Mouse (Mus musculus) gastrocnemius, postnatal 14 days (tissue): ENCODE measurements around the gene Zpbp2. TPM values are rescaled to one million over a fixed set of nuclear protein-coding genes. Genes with fewer than 3 reads are reported as not detected.
"Not testable (repeated sequence)": the region's sequence is repeated elsewhere in the genome, so short reads cannot be mapped to it uniquely, and the experiment has no call there.

ENCODE experiments used
- DNase-seq: peaks from one replicate; pipeline ENCODE4 v3.0.0; 2021; ENCODE audit warnings: mixed read lengths
- intact Hi-C: fragments of 180-260 bp; cut with DNase I; formaldehyde crosslinking; loops from one replicate; pipeline ENCODE4 v1.15.1; 2025; ENCODE audit warnings: low total_unique reads
- total RNA-seq, 2 experiments: library from RNA; stranded (reverse); gene quantifications; 2 replicates each; pipeline ENCODE4 v1.2.3; 2021

The Zpbp2 gene
- total RNA-seq, 2 experiments from 2014 or later, result not detected

DNA sequence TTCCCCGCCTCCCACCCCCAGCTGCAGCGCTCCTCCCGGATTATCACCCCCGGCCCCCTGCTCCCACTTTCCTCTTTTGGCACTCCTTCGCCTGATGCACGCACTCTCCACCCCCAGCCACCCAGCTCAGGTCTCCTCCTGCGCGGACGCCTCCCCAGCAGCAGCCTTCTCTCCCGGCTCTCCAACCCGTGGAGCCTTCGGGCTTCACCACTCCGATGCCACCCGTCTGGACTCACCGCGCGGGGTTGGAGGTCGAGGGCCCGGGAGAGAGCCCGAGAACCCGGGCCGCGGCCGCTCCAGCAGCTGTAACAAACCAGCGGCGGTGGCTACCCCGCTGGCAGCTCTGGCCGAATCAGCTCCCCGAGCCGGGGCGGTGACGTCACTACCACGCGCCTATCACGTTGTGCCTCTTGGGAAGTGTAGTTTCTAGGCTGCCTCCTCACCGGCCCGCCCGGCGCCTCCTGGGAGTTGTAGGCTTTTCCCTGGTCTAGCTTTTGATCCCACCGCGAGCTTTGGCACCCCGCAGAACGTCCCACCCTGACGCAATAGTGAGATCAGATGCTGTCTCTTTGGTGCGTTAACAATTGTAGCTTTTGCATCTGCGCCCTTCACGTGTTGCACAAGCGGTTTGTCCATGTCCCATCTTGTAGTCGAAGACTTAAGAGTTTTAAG lies 36.1 kb downstream of the Zpbp2 start, which contains the start of gene Ormdl3:
Gene Ormdl3, minus strand, starts transcription at position 477 of the 672 bp plus-strand sequence.
- intact Hi-C loops, result no loop called here

DNA sequence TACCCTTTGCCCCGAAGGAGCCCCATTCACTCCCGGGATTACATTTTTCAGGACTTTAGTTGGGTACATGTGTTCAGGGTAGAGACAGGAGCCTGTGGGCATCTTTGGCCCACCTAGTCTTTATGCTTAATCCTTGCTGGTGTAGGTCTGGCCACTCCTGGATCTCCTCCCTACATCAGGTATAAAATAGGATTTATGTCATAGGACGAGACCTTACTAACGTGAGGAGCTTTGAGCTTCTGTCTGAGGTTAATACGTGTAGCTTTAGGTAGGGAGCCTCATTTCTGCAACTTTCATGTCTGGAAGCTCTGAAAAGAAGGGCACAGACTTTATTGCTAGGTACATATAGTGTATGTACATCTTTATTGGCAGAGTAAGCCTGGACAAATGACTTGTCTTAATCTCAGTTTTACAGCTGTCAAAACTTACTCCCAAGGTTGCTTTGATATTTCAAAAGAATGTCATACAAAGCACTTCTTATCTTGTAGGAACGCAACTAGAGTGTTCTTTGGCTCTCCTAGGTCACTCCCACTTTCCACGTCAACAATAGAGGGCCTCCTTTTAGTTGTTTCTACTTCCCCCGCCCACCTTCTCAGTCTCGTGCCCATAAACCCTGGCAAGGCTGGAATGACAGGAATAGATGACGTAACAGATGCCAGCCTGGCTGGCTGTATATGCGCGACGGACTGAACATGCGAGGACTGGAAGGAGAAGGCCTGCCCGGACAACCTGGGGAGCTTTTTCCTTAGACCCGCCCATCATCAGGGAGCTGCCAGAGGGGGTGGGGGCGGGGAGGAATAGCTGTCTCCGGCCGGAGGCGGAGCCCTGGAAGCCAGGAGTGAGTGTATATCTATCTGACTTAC lies 37.0 kb downstream of the Zpbp2 start:
- intact Hi-C loops, result no loop called here
- peak; percentile 59 for DNase-seq

More for the DNA sequence above, 36.1 kb downstream of the Zpbp2 start, which contains the start of gene Ormdl3:
- DNase-seq, result peak; percentile 99

DNA sequence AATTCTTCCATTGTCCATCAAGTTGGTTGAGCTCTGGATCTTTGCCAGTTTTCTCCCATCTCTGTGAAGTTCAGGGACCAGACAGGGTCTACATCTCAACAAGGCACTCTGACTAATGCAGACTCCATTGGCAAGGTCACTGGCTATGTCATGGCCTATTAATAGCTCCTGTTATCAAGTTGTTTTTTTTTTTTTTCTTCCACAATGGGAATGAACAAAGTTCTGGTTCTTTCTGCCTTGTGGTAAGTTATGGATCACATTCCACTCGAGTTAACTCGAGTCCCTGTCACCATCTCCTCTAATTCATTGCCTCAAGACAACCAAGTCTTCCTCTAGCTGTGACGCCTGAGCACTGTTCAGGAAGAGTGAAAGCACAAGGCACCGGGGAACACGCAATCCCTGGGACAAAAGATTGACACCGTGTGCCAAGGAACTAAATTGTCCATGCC lies 38.0 kb downstream of the Zpbp2 start:
- intact Hi-C loops, result no loop called here

DNA sequence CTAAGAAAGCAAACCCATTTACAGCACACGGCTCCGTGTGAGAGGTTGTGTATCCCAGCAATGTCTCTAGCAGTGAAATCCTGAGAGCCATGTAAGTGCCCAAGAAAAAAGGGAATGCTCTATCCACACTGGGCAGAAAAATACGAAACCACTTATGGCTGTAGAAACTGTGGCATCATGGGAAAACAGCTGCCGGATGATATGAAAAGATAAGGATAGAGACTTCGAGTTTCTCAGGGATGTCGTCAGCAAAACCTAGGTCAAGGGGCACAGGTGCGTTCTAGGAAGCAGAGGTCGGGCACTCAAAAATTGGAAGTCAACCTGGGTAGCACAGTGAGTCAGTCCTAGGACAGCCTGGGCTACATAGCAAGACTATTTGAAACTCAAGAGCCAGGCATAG lies 38.4 kb downstream of the Zpbp2 start:
- no peak for DNase-seq
- intact Hi-C loops, result no loop called here

More for the DNA sequence above, 38.0 kb downstream of the Zpbp2 start:
- DNase-seq, result no peak

DNA sequence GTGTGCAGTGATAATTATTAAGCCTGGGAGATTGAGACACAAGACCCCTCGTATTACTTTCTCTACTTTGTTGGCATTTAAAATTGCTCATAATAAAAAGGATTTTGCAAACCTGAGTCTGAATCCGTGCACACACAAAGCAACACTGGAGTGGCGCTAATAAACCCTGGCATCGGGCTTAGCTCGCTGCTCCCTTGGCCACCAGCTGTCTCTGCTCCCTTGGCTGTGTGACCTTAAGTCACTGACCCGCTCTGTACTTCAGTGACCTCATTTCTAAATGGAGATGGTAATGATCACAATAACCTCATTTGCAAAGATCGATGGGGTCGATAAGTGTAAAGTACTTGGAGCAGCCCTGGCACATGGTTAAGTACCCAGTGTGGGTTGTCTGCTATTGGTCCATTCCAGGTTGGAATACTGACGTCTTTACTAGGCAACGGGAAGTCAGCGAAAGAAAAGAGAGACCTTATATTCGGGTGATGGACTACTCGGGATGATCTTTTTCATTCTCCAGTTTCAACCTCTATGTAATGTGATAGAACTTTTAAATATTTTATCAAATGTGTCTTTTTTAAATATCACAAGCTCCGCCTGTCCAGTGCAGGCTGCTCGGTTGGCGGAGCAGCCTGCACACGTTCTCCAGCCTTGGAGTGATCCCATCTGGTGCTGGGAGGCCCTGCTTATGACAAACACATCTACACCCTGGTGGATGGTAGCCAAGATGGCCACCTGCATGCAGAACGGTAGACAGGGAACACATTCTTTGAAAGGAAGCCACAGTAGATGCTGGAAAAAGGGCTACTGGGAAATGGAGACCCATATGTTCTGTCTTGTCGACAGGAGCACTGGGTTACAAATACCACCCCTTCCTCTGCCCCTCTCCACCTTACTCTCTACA lies 39.9 kb downstream of the Zpbp2 start:
- intact Hi-C loops, result no loop called here
- no peak for DNase-seq

DNA sequence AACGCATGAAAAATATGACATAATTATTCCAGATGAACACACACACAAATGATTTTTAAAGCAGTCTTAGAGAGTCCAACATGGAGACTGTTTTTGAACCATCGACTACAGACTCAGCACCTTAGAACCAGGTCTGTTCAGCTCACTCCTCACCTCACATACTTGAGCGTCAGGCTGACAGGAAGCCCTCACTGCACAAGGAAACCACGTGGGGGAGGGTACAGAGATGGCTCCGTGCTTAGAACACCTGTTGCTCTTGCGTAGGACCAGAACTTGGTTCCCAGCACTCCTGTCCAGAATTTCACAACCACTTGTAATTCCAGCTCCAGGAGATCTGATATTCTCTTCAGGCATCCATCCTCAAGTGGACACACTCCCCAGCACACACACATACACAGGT lies 44.1 kb downstream of the Zpbp2 start:
- DNase-seq, result no peak
- intact Hi-C loops, result loop anchor here (5.0 kb wide), 1 partner anchor 43 kb away; the partner anchor contains the start of gene Zpbp2

DNA sequence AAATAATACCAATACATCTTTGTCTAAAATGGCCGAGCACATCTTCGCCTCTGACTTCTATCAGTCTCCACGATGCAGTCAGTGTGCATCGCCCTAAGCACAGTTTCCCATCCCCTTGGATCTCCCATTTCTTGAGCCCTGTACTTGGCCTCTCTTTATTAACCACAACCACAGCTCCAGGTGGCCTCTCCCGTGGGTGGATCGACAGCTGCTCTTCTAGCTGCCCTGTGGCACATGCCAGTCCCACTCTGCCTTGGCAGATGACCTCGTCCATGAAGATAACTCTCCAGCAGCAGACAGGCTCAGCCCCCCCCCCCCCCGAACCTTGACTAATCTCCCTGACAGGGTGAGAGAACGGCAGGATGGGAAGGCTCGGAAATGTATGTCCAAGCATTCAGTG lies 44.6 kb downstream of the Zpbp2 start:
- no peak for DNase-seq
- intact Hi-C loops, result loop anchor here (5.0 kb wide), 1 partner anchor 43 kb away; the partner anchor contains the start of gene Zpbp2

DNA sequence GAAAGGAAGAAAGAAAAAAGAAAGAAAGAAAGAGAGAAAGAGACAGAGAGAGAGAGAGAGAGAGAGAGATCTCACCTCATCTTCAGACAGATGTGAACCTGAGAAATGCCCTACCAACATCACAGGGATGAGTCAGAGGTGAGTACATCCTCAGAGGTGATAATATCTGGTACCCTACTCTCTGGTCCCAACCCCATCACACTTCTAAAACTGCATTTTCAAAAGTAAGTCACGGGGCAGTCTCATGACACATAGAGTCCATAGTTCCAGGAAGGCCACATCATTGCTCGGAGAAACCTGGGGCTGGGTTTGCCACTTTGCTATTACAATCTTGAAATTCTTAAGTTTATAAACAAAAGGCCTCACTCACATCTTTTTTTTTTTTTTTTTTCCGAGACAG lies 45.1 kb downstream of the Zpbp2 start:
- no peak for DNase-seq
- intact Hi-C loops, result loop anchor here (5.0 kb wide), 1 partner anchor 44 kb away; the partner anchor contains the start of gene Zpbp2

DNA sequence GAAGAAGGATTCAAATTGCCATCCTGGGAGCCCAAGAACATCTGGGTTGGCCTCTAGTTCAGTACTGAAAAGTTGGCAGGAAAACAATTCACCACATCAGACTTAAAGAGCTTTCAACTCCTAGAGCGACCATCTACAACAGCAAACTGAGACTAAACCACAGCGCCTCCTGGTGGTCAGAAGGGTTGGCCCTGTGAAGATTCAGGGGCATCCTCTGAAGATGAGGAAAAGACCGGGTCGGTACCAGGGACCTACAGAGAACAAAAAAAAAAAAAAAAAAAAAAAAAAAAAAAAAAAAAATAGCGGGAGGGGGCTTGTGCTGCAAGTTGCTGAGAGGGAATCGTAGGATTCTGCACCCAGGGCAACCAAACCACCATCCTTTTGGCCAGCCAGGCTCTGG lies 46.5 kb downstream of the Zpbp2 start:
- peak; percentile 42 for DNase-seq
- intact Hi-C loops, result loop anchor here (5.0 kb wide), 1 partner anchor 45 kb away; the partner anchor contains the start of gene Zpbp2

DNA sequence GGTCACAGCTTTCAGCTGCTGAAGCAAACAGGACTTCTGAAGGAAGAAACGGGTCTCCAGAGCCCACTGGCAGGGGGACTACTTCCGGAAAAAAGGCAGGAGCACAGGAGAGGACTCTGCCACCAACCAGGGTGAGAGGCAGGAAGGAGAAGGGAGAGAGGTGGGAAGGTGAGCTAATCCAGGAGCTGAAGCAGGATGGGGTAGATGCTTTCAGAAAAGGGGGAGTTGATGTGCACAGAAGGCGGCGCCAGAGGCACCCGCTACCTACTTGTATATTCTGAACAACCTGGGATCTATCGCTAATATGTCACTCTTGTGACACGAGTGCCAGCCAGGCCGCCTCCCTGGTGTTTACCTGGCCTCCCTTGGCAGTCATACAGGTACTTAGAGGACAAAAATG lies 47.1 kb downstream of the Zpbp2 start, which contains the start of gene Lrrc3c:
Gene Lrrc3c, plus strand, starts transcription at position 301 of the 400 bp plus-strand sequence.
- DNase-seq, result no peak
- intact Hi-C loops, result loop anchor here (5.0 kb wide), 1 partner anchor 46 kb away; the partner anchor contains the start of gene Zpbp2

DNA sequence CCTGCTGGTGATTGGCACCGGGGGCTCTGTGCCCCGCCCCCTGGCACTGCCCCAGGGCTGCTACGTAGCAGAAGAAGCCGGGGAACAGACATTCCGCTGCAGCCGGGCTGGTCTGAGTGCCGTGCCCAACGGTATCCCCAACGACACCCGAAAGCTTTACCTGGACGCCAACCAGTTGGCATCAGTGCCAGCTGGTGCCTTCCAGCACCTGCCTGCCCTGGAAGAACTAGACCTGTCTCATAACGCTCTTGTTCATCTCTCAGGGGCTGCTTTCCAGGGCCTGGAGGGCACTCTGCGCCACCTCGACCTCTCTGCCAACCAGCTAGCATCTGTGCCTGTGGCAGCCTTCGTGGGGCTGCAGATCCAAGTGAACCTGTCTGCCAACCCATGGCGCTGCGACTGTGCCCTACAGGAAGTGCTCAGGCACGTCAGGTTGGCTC lies 48.0 kb downstream of the Zpbp2 start:
- DNase-seq, result no peak
- intact Hi-C loops, result loop anchor here (5.0 kb wide), 1 partner anchor 47 kb away; the partner anchor contains the start of gene Zpbp2

DNA sequence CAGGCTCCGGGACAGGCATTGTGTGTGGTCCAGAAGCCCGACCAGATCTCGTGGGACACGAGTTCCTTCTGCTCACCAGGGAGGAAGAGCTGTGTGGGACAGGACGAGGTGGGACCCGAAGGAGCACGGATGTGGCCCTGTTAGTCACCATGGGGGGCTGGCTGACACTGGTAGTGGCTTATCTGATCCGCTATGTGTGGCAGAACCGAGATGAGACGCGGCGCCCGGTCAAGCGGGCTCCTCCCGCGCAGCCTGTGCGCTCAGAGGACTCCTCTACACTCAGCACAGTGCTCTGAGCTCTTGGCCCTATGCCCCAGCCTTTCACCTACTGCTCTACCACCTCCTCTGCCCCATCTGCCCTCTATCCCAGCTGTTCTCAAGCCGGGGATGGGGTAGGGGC lies 48.4 kb downstream of the Zpbp2 start:
- intact Hi-C loops, result loop anchor here (5.0 kb wide), 1 partner anchor 47 kb away; the partner anchor contains the start of gene Zpbp2
- no peak for DNase-seq

DNA sequence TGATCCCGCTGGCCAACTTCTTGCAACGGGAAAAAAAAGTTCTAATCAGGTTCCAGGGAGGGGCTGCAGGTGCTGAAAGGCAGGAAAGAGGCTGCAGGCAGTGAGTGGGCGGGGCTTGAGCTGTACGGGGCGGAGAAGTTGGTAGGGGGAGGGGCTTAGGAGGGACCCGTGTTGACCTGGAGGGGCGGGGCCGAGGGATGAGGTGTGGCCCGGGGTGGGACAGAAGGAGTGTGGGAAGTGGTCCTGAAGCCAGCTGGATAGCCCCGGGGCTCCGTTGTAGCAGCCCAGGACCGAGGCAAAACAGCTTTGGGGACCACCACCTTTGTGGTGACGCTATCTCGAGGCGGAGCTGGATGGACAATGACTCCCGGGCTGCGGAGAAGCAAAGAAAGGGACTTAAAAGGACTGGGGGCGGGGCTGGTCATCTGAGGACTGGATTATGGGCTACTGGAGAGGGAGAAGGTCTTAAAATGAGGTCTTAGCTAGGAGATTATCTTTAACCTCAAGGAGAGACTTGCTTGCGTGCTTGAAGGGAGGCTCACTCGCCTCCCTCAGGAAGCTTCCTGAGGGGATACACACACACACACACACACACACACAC lies 51.3 kb downstream of the Zpbp2 start:
- no peak for DNase-seq
- intact Hi-C loops, result loop anchor here (10.0 kb wide), 1 partner anchor 53 kb away; no protein-coding TSS in a partner anchor

DNA sequence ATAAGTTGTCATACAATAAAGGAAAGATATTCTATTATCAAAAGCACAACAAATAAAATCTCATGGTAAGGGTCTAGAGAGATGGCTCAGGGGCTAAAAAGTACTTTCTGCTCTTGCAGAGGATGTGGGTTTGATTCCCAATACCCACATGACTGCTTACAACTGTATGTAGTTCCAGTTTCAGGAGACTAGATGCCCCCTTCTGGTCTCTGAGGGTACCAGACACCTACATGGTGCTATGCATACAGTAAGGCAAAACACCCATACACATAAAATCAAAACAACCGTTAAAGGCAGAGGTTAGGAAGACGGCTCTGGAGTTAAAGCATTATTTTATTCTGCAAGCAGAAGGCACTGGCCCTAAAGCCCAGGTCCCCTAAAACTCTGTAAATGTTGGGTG lies 53.1 kb downstream of the Zpbp2 start:
- DNase-seq, result no peak
- intact Hi-C loops, result loop anchor here (10.0 kb wide), 1 partner anchor 51 kb away; no protein-coding TSS in a partner anchor

DNA sequence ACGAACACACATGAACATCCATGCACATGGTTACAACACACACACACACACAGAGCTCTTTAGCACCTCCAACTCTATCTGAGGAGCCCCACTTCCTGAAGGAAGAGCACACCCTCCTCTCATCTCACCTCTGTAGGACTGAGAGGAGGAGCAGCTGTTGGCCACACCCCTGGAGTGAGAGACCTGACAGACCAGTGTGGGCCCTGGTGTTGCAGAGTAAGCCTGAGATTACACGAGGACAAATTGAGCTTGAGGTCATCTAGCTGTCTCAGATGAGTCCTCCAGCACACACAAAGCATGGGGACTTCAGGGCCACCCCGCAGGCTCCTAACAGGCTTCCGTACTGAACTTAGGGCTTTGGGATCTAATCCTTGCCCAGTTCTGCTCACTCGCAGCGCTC lies 54.0 kb downstream of the Zpbp2 start:
- DNase-seq, result not testable (repeated sequence)
- intact Hi-C loops, result loop anchor here (10.0 kb wide), 1 partner anchor 50 kb away; no protein-coding TSS in a partner anchor

DNA sequence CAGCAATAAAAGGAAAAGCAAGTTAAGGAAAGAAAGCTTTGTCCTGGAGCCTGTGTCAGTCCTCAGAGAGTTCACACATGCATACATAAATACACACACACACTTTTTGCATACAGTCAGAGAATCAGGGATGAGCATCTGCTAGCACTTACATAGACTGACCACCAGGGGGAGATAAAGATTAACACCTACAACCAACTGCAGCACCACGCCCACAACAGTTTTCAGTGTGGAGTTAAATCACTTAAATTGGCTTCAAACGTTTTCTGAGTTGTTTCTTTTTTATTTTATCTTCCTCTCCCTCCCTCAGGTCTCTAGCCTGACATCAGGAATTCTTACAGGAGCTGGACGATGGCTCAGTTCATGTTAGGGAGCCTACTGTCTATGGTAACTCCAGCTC lies 55.9 kb downstream of the Zpbp2 start:
- no peak for DNase-seq
- intact Hi-C loops, result loop anchor here (10.0 kb wide), 1 partner anchor 48 kb away; no protein-coding TSS in a partner anchor
